Mouse (Mus musculus): ENCODE measurements at regions not wholly inside any gene's neighbourhood (a gene's known extent, or its start where the extent isn't known, plus 50 kb on each side); places are given as distances from the start of the nearest gene placed in this dataset.
"Not testable (repeated sequence)": the region's sequence is repeated elsewhere in the genome, so short reads cannot be mapped to it uniquely, and the experiment has no call there.

DNA sequence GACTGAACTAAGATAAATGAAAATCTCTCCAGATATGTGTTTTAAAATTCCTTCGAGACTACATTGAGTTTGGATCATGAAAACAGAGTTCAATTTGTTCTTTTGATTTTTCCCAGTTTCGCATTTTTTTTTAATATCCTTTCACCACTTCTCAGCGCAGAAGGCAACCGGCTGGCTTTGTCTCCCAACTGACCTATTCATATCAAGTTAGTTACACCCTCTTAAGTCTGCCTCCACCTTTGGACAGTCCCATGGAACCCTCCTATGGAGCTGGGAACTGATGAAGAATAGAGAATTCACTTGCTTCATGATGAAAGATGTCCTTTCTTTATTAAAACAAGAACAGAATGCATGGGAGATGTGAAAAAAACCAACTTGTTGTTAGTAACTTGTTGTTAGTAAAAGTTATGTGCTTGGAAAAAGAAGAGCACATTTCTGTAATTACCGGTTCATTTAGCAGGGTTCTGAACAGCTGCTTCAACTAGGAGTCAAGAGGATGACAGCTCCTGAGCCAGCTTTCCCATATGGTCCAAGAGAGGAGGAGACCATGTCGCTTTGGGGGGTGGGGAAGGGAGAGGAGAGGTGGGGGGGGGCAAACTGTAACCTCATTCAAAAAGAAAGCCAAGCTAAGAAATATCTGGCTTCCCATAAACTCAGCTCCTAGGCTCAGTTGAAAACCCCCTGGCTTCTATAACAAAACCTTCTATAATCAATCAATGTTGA, 495.6 kb upstream of the Gm9747 start:
- Histone ChIP-seq H3K9me3 (ENCODE audit: control insufficient read depth, low read length) (no peaks in the 10 kb centered on the region), H3K4me1 (ENCODE audit: control insufficient read depth, insufficient read depth, low read length) (no peaks in the 10 kb centered on the region), H3K4me2 (replicated peaks; ENCODE audit: low read depth, low read length) (no peak overlapping the region), H3K4me3 (ENCODE audit: low read length) (no peak overlapping the region), H3K27ac (ENCODE audit: low read depth, low read length) (no peak overlapping the region), H3K9ac (ENCODE audit: low read depth, low read length) (no peak overlapping the region), H3K27me3 (ENCODE audit: control insufficient read depth, insufficient read depth, low read length) (no peaks in the 10 kb centered on the region), H3K36me3 (ENCODE audit: control insufficient read depth, insufficient read depth, low read length) (no peaks in the 10 kb centered on the region)
- no peak for ATAC-seq (ENCODE audit: low FRiP score, low TSS enrichment)
- WGBS, result 81% methylated on average over 6 of the region's 6 CpGs

DNA sequence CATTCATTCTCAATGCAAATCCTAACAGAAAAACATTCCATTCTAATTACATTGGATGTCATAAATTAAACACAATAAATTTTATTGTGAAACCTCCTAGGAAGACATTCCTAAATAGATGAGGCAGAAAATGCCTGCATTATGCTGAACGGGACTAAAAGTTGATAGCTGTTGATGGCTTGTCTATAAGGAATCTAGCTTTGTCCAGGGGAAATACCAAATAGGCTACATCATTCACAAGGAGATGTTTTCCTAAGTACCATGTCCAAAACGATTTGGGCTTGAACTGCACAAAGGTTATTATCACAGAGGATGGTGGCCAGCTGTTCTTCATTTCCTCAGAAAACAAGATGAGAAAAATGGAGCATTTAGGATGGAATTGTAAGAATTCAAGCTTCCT, 494.5 kb upstream of the Gm9747 start:
- no peak overlapping the region for H3K4me2 ChIP-seq (replicated peaks; ENCODE audit: low read depth, low read length)
- H3K4me3 ChIP-seq (ENCODE audit: low read length), result no peak overlapping the region
- WGBS, result 33% methylated on average over 2 of the region's 2 CpGs
- H3K4me1 ChIP-seq (ENCODE audit: control insufficient read depth, insufficient read depth, low read length), result no peaks in the 10 kb centered on the region
- H3K27ac ChIP-seq (ENCODE audit: low read depth, low read length), result no peak overlapping the region
- no peaks in the 10 kb centered on the region for H3K27me3 ChIP-seq (ENCODE audit: control insufficient read depth, insufficient read depth, low read length)
- H3K36me3 ChIP-seq (ENCODE audit: control insufficient read depth, insufficient read depth, low read length), result no peaks in the 10 kb centered on the region
- H3K9me3 ChIP-seq (ENCODE audit: control insufficient read depth, low read length), result no peaks in the 10 kb centered on the region
- ATAC-seq (ENCODE audit: low FRiP score, low TSS enrichment), result no peak
- no peak overlapping the region for H3K9ac ChIP-seq (ENCODE audit: low read depth, low read length)

DNA sequence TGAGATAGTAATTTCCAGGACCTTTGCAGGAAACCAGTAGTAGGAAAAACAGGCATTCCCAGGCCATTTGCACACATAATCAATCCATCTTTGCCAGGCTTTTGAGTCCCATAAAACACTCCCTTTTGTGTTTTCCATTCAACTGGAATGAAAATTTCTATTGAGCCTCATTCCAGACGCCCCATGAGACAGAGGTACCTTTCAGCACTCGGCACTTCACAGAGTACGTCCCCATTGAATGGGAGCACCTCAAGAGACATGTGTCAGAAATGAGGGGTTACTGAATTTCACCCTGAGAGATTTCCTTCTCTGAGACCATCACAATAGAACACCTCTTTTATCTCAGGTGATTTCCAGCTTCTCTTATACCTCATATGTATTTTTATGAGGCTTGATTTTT, 493.5 kb upstream of the Gm9747 start:
- H3K4me3 ChIP-seq (ENCODE audit: low read length), result no peak overlapping the region
- ATAC-seq (ENCODE audit: low FRiP score, low TSS enrichment), result no peak
- no peaks in the 10 kb centered on the region for H3K9me3 ChIP-seq (ENCODE audit: control insufficient read depth, low read length)
- no peak overlapping the region for H3K27ac ChIP-seq (ENCODE audit: low read depth, low read length)
- H3K27me3 ChIP-seq (ENCODE audit: control insufficient read depth, insufficient read depth, low read length), result no peaks in the 10 kb centered on the region
- H3K4me1 ChIP-seq (ENCODE audit: control insufficient read depth, insufficient read depth, low read length), result 0 out of 2 replicates have a peak, but pooled peaks cover 3% of the 10 kb centered on the region
- WGBS, result 75% methylated on average over 3 of the region's 3 CpGs
- no peak overlapping the region for H3K9ac ChIP-seq (ENCODE audit: low read depth, low read length)
- H3K36me3 ChIP-seq (ENCODE audit: control insufficient read depth, insufficient read depth, low read length), result no peaks in the 10 kb centered on the region
- no peak overlapping the region for H3K4me2 ChIP-seq (replicated peaks; ENCODE audit: low read depth, low read length)

DNA sequence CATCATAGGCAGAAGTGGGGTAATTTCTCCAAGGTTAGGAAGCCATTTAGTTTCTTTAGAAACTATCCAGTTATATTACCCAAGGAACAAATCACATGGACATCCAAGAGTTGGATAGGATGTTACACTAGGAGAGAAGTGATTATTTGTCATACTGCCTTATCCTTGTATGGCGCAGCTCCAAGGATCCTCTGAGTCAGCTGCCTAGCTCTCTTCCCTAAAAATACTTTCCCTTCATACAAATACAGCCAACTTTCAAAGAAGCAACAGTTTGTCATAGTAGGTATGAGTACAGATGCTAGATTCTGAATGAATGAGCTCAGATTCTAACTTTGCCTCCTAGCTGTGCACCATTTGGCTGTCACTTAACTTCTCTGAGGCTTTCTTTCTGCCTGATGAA, 492.9 kb upstream of the Gm9747 start:
- no peak overlapping the region for H3K4me3 ChIP-seq (ENCODE audit: low read length)
- ATAC-seq (ENCODE audit: low FRiP score, low TSS enrichment), result no peak
- no peak overlapping the region for H3K27ac ChIP-seq (ENCODE audit: low read depth, low read length)
- H3K9me3 ChIP-seq (ENCODE audit: control insufficient read depth, low read length), result no peaks in the 10 kb centered on the region
- WGBS, result 94% methylated on average over 1 of the region's 1 CpGs
- H3K27me3 ChIP-seq (ENCODE audit: control insufficient read depth, insufficient read depth, low read length), result no peaks in the 10 kb centered on the region
- H3K9ac ChIP-seq (ENCODE audit: low read depth, low read length), result no peak overlapping the region
- peaks cover 7% of the 10 kb centered on the region for H3K4me1 ChIP-seq (ENCODE audit: control insufficient read depth, insufficient read depth, low read length)
- no peak overlapping the region for H3K4me2 ChIP-seq (replicated peaks; ENCODE audit: low read depth, low read length)
- H3K36me3 ChIP-seq (ENCODE audit: control insufficient read depth, insufficient read depth, low read length), result no peaks in the 10 kb centered on the region

DNA sequence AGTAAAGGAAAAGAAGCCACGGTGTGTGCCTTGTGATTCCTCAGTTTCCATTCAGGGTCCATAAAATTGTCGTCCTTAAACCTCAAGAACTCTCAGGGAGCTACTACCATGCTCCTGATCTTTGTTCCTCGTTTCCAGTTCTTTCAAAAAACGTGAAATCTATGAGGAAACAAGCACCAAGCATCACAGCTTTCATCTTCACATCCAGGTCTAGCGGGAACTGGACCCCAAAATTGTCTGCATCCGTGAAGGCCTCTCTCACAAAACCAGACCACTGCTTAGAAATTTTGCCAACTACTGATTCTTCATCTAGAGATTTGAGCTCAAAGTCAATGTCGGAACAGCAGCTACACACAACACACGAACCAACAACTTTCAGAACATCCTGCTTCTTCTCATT, 491.0 kb upstream of the Gm9747 start:
- not testable (repeated sequence) for ATAC-seq (ENCODE audit: low FRiP score, low TSS enrichment)

DNA sequence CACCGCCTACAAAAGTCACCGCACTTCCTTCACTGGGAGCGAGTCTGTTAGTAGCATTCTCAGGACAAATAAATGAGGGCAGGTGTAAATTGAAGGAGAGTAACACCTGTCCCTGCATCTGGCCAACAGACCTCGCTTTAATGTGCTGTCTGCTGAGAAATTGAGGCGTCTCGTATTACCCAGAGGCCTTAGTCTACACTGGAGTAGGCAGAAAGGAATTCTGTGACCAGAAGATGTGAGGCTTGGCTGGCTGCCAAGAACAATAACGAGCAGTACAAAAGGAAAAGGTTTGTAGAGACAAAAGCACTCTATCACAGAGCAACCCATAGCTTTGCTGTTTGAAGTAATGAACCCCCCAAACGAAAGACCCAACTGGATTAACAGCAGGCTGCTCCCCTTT, 488.4 kb upstream of the Gm9747 start:
- Histone ChIP-seq H3K4me1 (ENCODE audit: control insufficient read depth, insufficient read depth, low read length) (peaks cover 14% of the 10 kb centered on the region), H3K36me3 (ENCODE audit: control insufficient read depth, insufficient read depth, low read length) (no peaks in the 10 kb centered on the region), H3K4me2 (replicated peaks; ENCODE audit: low read depth, low read length) (no peak overlapping the region), H3K9ac (ENCODE audit: low read depth, low read length) (no peak overlapping the region), H3K27me3 (ENCODE audit: control insufficient read depth, insufficient read depth, low read length) (no peaks in the 10 kb centered on the region), H3K4me3 (ENCODE audit: low read length) (no peak overlapping the region), H3K27ac (ENCODE audit: low read depth, low read length) (peak overlapping the region; percentile 63; the same call in 1 of the 2 replicates), H3K9me3 (ENCODE audit: control insufficient read depth, low read length) (no peaks in the 10 kb centered on the region)
- 18% methylated on average over 8 of the region's 8 CpGs for WGBS
- peak; percentile 96 for ATAC-seq (ENCODE audit: low FRiP score, low TSS enrichment)

More for the DNA sequence above, 491.0 kb upstream of the Gm9747 start:
- H3K4me1 ChIP-seq (ENCODE audit: control insufficient read depth, insufficient read depth, low read length), result peaks cover 14% of the 10 kb centered on the region
- H3K27me3 ChIP-seq (ENCODE audit: control insufficient read depth, insufficient read depth, low read length); H3K9ac ChIP-seq (ENCODE audit: low read depth, low read length); H3K27ac ChIP-seq (ENCODE audit: low read depth, low read length); H3K9me3 ChIP-seq (ENCODE audit: control insufficient read depth, low read length); H3K4me2 ChIP-seq (replicated peaks; ENCODE audit: low read depth, low read length); H3K36me3 ChIP-seq (ENCODE audit: control insufficient read depth, insufficient read depth, low read length); H3K4me3 ChIP-seq (ENCODE audit: low read length): not testable (repeated sequence)
- 91% methylated on average over 8 of the region's 8 CpGs for WGBS

DNA sequence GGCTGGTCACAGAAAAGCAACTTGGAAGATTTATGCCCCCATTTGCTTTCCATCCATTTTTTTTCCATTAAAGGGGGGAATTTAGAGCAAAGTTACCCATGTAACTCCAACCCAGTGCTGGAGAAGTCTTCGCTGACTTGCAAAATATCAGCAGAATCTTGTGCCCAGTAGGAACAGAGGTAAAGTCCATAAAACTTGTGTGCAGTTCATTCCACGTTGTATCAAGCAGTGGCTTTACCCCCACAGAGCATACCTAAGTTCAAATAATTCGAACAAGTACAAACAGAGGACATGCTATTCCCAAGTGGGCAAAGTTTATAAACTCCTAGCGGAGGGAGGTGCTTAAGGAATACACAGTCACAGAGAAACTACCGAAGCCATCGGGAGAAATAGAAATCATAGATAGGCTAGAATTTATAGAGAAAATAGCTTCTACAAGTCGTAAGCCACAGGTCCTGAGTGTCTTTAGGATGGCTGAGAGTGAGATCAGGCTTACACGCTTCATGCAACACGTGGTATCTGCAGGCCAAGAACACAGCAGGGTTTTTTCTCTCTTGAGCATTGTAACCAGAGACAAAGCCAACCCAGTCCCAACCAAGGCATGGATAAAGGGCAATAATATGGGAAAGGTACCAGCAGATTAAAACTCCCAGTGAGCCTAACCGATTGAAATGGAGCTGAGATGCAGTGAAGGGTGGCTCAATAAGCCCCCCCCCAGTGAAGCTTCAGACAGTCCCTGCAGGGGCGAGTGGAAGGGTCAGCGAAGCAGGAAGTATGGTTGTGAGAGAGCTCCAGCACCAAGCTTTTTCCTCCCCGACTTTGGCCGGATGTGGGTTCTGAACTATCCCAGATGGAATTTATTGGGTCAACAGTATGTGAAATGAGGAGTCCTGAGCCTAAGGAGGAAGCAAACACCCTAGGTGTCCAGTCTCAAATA, 487.6 kb upstream of the Gm9747 start:
- Histone ChIP-seq H3K4me2 (replicated peaks; ENCODE audit: low read depth, low read length) (no peak overlapping the region), H3K27ac (ENCODE audit: low read depth, low read length) (peak overlapping the region; percentile 63; the same call in 1 of the 2 replicates), H3K9ac (ENCODE audit: low read depth, low read length) (no peak overlapping the region), H3K36me3 (ENCODE audit: control insufficient read depth, insufficient read depth, low read length) (no peaks in the 10 kb centered on the region), H3K9me3 (ENCODE audit: control insufficient read depth, low read length) (no peaks in the 10 kb centered on the region), H3K27me3 (ENCODE audit: control insufficient read depth, insufficient read depth, low read length) (no peaks in the 10 kb centered on the region), H3K4me1 (ENCODE audit: control insufficient read depth, insufficient read depth, low read length) (peaks cover 14% of the 10 kb centered on the region), H3K4me3 (ENCODE audit: low read length) (no peak overlapping the region)
- ATAC-seq (ENCODE audit: low FRiP score, low TSS enrichment), result peak; percentile 58; the same call in 1 of the 2 replicates
- 57% methylated on average over 14 of the region's 14 CpGs for WGBS

DNA sequence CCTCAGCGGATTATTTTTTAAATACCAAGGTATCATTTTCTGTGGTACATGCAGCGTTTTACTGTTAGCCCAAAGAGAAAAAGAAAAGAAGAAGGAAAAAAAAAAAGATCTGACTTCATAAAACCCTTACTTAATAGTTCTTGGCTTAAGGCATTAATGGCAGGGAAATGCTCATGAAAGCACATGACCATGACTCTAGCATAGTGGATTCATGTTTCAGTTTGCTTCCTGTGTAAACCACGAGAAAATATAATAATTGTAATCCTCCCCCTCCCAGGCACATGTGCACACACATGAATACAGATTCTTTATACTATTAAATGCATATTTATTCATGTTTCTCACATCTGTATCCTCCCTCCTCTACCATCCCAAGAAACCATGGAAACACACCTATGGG, 486.9 kb upstream of the Gm9747 start:
- ATAC-seq (ENCODE audit: low FRiP score, low TSS enrichment), result no peak
- Histone ChIP-seq H3K4me1 (ENCODE audit: control insufficient read depth, insufficient read depth, low read length) (peaks cover 14% of the 10 kb centered on the region), H3K4me3 (ENCODE audit: low read length) (no peak overlapping the region), H3K27me3 (ENCODE audit: control insufficient read depth, insufficient read depth, low read length) (no peaks in the 10 kb centered on the region), H3K4me2 (replicated peaks; ENCODE audit: low read depth, low read length) (no peak overlapping the region), H3K36me3 (ENCODE audit: control insufficient read depth, insufficient read depth, low read length) (no peaks in the 10 kb centered on the region), H3K9ac (ENCODE audit: low read depth, low read length) (no peak overlapping the region), H3K27ac (ENCODE audit: low read depth, low read length) (no peak overlapping the region), H3K9me3 (ENCODE audit: control insufficient read depth, low read length) (no peaks in the 10 kb centered on the region)
- 81% methylated on average over 3 of the region's 3 CpGs for WGBS

DNA sequence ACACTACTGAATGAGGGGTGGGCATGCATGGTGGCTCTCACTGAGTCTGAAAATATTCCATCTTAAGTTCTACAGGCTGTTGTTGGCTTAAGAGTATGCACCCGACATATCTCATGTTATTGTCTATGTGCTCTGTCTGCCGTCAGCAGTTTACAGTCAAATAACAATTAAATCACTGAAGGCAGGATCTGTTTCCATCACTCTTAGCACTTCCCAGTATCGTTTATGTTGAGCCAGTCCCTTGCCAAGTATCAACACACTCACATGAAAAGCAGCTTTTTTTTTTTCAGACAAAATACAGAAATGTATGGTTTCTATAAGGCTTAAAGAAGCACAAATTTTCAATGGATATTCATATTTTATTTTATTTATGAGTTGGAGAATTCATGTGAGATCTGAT, 485.9 kb upstream of the Gm9747 start:
- peaks cover 14% of the 10 kb centered on the region for H3K4me1 ChIP-seq (ENCODE audit: control insufficient read depth, insufficient read depth, low read length)
- WGBS, result 73% methylated on average over 3 of the region's 3 CpGs
- H3K4me2 ChIP-seq (replicated peaks; ENCODE audit: low read depth, low read length), result no peak overlapping the region
- H3K4me3 ChIP-seq (ENCODE audit: low read length), result no peak overlapping the region
- ATAC-seq (ENCODE audit: low FRiP score, low TSS enrichment), result no peak
- H3K36me3 ChIP-seq (ENCODE audit: control insufficient read depth, insufficient read depth, low read length), result no peaks in the 10 kb centered on the region
- no peaks in the 10 kb centered on the region for H3K27me3 ChIP-seq (ENCODE audit: control insufficient read depth, insufficient read depth, low read length)
- H3K9ac ChIP-seq (ENCODE audit: low read depth, low read length), result no peak overlapping the region
- H3K9me3 ChIP-seq (ENCODE audit: control insufficient read depth, low read length), result no peaks in the 10 kb centered on the region
- no peak overlapping the region for H3K27ac ChIP-seq (ENCODE audit: low read depth, low read length)

Data from kidney, embryonic 14.5 days (tissue).